Mouse (Mus musculus): ENCODE results near the gene Sox6. TPM values are rescaled to one million over a fixed set of nuclear protein-coding genes. Genes with fewer than 3 reads are reported as not detected.

Gene Sox6
- polyA plus RNA-seq, 1 experiment from 2014 or later = not detected

DNA sequence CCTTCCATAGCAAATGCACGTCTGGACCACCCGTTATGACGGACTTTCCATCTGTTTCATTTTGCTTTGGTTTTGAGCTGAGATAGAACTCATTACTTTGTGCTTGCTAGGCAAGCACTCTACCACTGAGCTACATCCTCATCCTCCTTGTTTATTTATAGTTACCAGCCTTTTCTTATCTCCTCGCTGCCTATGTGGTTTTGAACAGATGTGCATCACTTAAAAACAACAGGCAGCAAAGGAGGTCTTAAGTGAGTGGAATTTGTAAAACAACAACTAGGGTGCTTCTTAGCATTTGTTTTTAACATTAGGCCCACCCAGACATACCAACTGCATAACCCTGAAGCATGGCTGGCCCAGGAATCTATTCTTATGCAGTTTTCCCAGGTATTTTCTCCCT, 86.9 kb downstream of the Sox6 start:
- Histone ChIP-seq H3K36me3 (ENCODE audit: inconsistent target) (no peaks in the 10 kb centered on the region), H3K27ac (no peak overlapping the region), H3K4me3 (ENCODE audit: inconsistent target) (no peak overlapping the region), H3K79me2 (ENCODE audit: inconsistent target) (no peaks in the 10 kb centered on the region)
- 86% methylated on average over 4 of the region's 4 CpGs for WGBS (ENCODE audit: missing documents)

DNA sequence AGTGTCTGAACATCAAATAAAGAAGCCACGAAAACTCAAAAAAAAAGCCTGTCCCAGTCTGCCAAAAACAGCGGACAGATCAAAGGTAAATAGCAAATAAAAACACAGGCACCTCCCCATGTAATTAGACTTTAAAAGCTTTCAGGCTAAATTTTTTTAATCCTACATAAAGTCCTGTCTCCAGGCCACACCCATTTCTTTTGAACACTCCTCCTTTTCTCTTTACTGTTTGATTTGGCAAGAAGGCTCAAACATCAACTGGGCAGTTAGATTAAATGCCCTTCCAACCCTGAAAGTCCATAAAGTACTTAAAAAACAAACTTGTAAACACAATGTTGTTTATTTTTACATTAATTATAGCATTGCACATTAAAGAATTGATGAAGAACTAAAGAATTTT, 90.7 kb downstream of the Sox6 start:
- Histone ChIP-seq H3K36me3 (ENCODE audit: inconsistent target) (no peaks in the 10 kb centered on the region), H3K27ac (no peak overlapping the region), H3K79me2 (ENCODE audit: inconsistent target) (no peaks in the 10 kb centered on the region), H3K4me3 (ENCODE audit: inconsistent target) (no peak overlapping the region)
- 92% methylated on average over 2 of the region's 2 CpGs for WGBS (ENCODE audit: missing documents)

DNA sequence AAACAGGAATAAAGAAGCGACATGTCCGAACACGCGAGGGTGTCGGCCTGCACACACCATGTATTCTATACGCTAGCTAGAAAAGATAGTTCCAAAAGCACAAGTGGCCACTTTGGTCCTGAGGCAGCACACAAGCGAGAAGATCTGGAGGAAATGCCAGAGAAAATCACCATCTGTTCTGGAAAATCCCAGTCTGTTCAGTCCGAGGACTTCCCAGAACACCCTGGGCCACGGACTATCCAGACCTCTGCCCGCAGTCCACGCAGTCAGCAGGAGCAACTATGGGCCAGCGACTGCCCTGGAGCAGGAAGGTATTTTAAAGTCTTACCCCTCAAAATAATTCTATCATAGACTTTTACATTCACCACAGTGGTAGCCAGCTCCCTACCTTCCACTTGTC, 92.0 kb downstream of the Sox6 start:
- Histone ChIP-seq H3K36me3 (ENCODE audit: inconsistent target) (no peaks in the 10 kb centered on the region), H3K27ac (no peak overlapping the region), H3K4me3 (ENCODE audit: inconsistent target) (no peak overlapping the region), H3K79me2 (ENCODE audit: inconsistent target) (no peaks in the 10 kb centered on the region)
- 91% methylated on average over 12 of the region's 12 CpGs for WGBS (ENCODE audit: missing documents)

DNA sequence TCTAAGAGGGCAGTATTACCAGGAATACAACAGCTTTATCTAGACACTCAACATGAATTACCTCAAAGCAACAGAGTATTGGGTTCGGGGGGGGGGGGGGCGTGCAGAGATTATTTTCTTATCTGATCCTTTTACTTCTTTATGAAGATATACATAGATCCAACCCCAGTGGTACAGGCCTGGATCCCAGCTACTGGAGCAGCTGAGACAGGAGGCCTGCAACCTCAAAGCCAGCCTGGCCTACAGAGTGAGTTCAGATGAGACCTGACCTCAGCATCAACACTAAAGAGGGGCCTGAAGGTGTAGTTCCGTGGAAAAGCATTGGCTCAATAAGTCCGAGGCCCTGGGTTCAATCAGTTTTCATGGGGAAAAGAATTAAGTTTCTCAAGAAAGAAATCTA, 93.1 kb downstream of the Sox6 start:
- Histone ChIP-seq H3K79me2 (ENCODE audit: inconsistent target) (no peaks in the 10 kb centered on the region), H3K4me3 (ENCODE audit: inconsistent target) (no peak overlapping the region), H3K27ac (no peak overlapping the region), H3K36me3 (ENCODE audit: inconsistent target) (no peaks in the 10 kb centered on the region)
- 93% methylated on average over 4 of the region's 4 CpGs for WGBS (ENCODE audit: missing documents)

DNA sequence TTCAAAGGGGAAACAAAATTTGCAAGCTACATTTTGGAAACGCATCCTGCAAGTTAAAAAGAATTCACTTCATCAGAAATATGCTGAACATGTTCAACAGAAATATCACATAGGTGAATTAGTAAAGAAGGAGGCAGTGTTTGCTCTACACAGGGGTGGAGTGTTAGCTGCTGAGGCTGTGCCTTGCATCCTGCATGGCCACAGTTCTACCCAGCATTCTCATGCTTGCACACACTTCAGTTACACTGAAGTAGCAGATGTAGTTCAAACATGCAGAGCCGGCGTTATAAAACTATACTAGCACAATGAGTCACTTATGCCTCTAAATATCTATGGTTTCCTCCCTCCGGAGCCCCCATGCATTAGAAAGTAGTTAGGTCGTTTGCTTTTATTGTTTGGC, 94.3 kb downstream of the Sox6 start:
- Histone ChIP-seq H3K27ac (no peak overlapping the region), H3K36me3 (ENCODE audit: inconsistent target) (no peaks in the 10 kb centered on the region), H3K4me3 (ENCODE audit: inconsistent target) (no peak overlapping the region), H3K79me2 (ENCODE audit: inconsistent target) (no peaks in the 10 kb centered on the region)
- WGBS (ENCODE audit: missing documents) = 84% methylated on average over 5 of the region's 5 CpGs

DNA sequence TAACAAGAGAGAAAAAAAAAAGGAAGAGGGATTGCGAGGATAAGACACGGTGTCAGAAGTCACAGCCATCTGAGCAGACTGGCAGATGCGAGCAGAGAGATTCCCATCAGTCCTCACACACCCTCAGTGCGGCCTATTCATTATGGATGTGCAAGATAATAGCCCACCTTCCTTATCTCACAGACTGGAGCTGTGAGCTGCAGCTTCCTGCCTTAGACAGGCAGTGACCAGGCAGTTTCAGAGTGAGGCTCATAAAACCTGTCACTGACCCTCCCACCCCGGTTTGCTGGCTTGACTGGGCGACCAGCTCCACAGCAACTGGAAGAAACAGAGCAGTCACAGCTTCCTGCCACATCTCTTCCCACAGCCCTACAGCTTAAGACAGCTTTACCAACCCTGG, 96.8 kb downstream of the Sox6 start:
- 5% methylated on average over 6 of the region's 6 CpGs for WGBS (ENCODE audit: missing documents)
- Histone ChIP-seq H3K79me2 (ENCODE audit: inconsistent target) (no peaks in the 10 kb centered on the region), H3K4me3 (ENCODE audit: inconsistent target) (no peak overlapping the region), H3K27ac (no peak overlapping the region), H3K36me3 (ENCODE audit: inconsistent target) (no peaks in the 10 kb centered on the region)

DNA sequence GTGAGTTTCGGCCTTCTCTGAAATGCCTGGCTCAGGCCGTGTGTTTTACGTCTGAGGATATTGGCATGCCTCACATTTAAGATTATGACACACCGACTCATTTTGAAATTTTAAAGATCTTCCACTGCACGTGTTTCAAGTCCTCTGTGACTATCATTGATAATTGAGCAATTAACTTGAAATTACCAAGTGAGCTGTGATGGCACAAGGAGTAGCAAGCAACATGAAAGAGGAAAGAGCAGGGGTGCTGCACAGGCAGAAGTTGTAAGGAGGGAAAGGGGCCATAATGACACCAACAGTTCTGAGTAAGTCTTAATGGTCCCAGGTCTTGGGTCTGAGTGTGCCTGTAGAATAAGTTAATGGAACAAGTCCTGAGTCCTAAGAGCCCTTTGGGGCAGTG, 99.3 kb downstream of the Sox6 start:
- Histone ChIP-seq H3K79me2 (ENCODE audit: inconsistent target) (no peaks in the 10 kb centered on the region), H3K27ac (no peak overlapping the region), H3K36me3 (ENCODE audit: inconsistent target) (no peaks in the 10 kb centered on the region), H3K4me3 (ENCODE audit: inconsistent target) (no peak overlapping the region)
- 94% methylated on average over 5 of the region's 5 CpGs for WGBS (ENCODE audit: missing documents)

DNA sequence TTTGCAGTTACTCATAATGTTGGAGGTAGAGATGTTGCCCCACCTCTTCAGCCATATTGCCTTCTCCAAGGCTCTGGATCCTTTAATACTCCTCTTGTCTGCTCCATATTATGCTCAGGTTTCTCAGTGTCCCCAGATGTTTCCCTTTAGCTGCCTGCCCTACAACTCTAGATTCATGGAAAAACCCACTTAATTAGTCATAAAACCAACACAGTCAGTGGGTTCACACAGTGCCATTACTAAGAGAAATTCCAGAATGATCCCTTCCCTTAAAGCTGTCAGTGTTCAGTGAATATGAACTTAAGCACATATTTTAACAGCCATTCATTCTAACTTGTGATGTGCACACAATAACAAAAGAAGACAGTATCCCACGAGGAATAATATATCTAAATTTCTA, 101.7 kb downstream of the Sox6 start:
- H3K79me2 ChIP-seq (ENCODE audit: inconsistent target) = no peaks in the 10 kb centered on the region
- WGBS (ENCODE audit: missing documents) = 100% methylated on average over 1 of the region's 1 CpGs
- no peak overlapping the region for H3K4me3 ChIP-seq (ENCODE audit: inconsistent target)
- no peaks in the 10 kb centered on the region for H3K36me3 ChIP-seq (ENCODE audit: inconsistent target)
- no peak overlapping the region for H3K27ac ChIP-seq

DNA sequence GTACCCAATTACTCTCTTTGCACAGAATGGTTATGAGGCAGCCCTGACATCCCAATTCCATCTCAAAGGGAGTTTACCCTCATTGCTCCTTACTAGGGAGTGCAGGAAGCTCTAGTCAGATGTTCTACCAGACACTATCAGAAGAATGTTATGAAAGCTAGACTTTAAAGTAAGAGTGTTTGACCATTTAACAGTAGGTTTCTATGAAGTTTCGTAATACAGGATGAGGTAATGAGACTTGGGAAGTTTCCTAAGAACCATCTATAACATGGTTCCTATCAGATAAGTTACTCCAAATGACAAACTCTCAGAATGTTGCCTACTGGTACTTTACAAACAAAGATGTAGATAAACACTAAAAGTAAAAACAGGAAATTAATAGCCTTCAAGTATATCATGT, 123.3 kb downstream of the Sox6 start:
- Histone ChIP-seq H3K27ac (no peak overlapping the region), H3K79me2 (ENCODE audit: inconsistent target) (no peaks in the 10 kb centered on the region), H3K4me3 (ENCODE audit: inconsistent target) (no peak overlapping the region), H3K36me3 (ENCODE audit: inconsistent target) (no peaks in the 10 kb centered on the region)
- WGBS (ENCODE audit: missing documents) = 43% methylated on average over 1 of the region's 1 CpGs

DNA sequence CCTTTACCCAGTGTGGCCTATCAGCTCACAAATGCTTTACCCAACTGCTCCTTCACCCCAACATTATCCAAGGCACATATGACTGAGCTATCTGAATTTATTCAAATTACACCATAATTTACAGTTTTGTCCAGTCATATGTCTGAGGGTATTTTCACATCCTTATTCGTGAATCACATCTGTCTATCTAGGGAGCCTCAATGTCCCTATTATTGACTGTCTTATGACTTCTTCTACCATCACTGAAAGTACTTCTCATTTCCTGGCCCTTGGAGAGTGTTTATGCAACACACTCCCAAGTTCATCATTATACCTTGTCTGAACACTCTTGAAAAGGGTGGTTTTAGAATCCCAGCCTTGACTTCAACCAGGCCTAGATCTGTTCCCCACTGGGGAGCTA, 128.3 kb downstream of the Sox6 start:
- H3K4me3 ChIP-seq (ENCODE audit: inconsistent target) = no peak overlapping the region
- no peaks in the 10 kb centered on the region for H3K79me2 ChIP-seq (ENCODE audit: inconsistent target)
- H3K36me3 ChIP-seq (ENCODE audit: inconsistent target) = no peaks in the 10 kb centered on the region
- no peak overlapping the region for H3K27ac ChIP-seq
- 38% methylated on average over 1 of the region's 1 CpGs for WGBS (ENCODE audit: missing documents)

DNA sequence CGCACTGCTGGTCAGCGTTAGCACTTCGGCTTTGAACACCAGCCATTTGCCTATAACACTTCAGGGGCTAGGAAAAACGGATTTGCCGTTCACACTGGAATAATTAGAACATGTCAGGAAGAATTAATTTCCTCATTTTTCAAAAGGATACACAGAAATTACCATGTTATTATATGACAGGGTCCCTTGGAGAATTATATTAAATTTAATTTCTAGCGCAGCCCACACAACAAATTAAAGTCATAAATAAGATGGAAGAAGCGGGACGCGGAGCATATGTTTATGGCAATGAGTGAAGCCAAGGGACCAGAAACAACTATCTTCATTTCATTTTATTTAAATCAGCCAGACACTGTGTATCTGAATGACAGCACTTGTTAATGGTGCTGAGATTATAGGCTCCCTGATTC, 133.8 kb downstream of the Sox6 start:
- H3K36me3 ChIP-seq (ENCODE audit: inconsistent target) = no peaks in the 10 kb centered on the region

DNA sequence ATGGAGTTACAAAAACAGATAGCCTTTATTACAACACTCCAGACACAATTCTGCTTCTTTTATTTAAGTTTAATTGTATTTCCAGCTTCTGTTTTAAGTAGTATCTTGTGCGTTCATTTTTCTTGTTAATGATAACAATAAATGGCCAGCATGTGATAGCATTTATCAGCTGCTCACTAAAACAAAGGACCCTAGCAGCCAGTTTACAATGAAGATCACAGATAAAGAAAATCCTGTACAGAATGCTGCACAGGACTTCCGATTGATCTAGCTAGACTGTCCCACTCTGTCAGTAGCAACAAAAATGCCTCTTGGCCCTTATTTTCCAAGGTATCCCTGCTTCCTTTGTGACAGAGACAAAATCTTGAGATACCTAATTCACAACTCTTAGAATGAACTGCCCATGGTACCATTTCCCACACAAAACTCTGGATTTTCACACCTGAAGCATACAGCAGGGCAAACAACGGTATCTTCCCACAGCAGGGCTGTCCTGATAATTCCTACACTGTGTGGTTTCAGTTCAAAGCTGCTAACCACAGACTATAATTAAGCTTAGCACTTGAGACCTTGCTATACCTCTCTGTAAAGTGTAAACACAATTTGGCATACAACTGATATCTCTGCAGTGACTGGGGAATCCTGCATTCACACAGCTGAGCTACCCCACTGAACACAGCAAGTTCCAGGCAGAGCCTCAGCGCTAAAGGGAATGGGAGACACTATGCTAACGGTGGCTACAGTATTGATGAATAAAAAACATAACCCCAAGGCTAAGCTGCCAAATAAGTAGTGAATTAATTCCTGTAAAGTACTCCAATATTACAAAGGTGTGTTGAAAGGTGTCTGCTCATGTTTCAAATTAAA, 134.4 kb downstream of the Sox6 start:
- 84% methylated on average over 5 of the region's 5 CpGs for WGBS (ENCODE audit: missing documents)
- no peak overlapping the region for H3K4me3 ChIP-seq (ENCODE audit: inconsistent target)
- H3K27ac ChIP-seq = no peak overlapping the region
- H3K79me2 ChIP-seq (ENCODE audit: inconsistent target) = no peaks in the 10 kb centered on the region
- no peaks in the 10 kb centered on the region for H3K36me3 ChIP-seq (ENCODE audit: inconsistent target)

More for the DNA sequence above, 133.8 kb downstream of the Sox6 start:
- Histone ChIP-seq H3K27ac (no peak overlapping the region), H3K4me3 (ENCODE audit: inconsistent target) (no peak overlapping the region), H3K79me2 (ENCODE audit: inconsistent target) (no peaks in the 10 kb centered on the region)
- WGBS (ENCODE audit: missing documents) = 97% methylated on average over 9 of the region's 9 CpGs

DNA sequence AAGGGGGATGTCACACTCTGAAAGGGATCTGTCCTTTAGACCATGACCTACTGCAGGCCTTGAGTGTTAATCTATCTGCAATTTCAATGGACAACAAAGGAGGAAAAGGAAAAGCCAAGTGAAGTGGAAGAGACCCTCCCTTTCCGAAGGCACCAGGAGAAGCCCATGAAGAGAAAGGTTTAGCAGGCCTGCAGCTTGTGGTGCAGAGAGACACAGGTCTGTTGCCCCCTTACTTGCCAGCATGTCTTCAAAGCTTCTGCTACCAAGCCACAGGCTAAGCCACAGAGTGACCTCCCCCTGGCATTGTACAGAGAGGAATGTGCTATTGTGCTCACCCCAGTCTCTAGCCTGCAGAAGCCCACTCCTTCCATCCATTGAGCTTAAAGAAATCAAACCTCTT, 135.2 kb downstream of the Sox6 start:
- no peak overlapping the region for H3K27ac ChIP-seq
- 90% methylated on average over 1 of the region's 1 CpGs for WGBS (ENCODE audit: missing documents)
- no peaks in the 10 kb centered on the region for H3K79me2 ChIP-seq (ENCODE audit: inconsistent target)
- H3K4me3 ChIP-seq (ENCODE audit: inconsistent target) = no peak overlapping the region
- no peaks in the 10 kb centered on the region for H3K36me3 ChIP-seq (ENCODE audit: inconsistent target)

DNA sequence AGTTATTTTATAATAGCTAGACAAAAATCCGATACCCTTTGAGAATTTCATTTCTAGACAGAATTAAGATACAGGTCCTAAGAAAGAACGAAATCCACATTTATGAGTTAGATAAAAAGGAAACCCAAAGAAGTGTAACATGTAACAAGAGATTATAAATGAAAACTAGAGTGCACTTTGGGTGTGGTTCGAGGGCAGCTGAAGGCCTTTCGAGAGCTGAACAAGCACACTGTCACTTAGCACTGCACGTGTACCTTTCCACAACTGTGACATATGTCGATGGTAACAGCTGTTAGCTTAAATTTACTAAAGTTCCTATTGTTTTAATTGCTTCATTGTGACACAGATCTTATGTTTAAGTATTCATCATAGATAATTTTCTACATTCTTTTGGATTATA, 142.8 kb downstream of the Sox6 start:
- H3K36me3 ChIP-seq (ENCODE audit: inconsistent target) = no peaks in the 10 kb centered on the region
- no peak overlapping the region for H3K4me3 ChIP-seq (ENCODE audit: inconsistent target)
- no peak overlapping the region for H3K27ac ChIP-seq
- H3K79me2 ChIP-seq (ENCODE audit: inconsistent target) = no peaks in the 10 kb centered on the region
- WGBS (ENCODE audit: missing documents) = 91% methylated on average over 6 of the region's 6 CpGs

DNA sequence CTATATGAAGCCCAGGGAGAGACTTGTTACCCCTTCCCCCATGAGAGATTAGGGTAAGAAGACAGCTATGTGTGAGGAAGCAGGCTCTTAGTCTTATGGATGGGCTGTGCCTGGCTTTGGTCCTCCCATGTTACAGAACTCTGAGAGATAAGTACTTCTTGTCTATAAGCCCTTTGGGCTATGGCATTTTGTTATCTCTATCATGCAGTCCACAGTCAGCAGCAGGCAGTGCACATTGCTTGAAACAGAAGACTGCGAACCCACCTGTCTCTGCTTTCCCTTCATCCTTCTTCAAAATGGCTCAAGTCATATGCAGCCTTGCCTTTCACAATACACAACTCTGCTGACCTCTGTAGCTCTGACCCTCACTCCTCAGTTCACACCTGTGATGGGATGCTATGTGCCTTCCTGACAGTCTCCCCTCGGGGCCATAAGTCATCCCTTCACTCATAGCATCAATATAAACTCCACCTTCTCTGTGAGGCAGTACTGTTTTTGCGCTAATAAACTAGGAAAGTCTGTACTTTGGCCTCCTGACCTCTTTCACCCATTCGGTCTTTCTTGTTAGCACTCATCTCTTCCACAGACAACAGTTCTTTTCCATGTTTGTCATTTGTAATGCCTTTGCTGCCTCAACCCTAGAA, 143.4 kb downstream of the Sox6 start:
- Histone ChIP-seq H3K36me3 (ENCODE audit: inconsistent target) (no peaks in the 10 kb centered on the region), H3K27ac (no peak overlapping the region), H3K4me3 (ENCODE audit: inconsistent target) (no peak overlapping the region), H3K79me2 (ENCODE audit: inconsistent target) (no peaks in the 10 kb centered on the region)
- WGBS (ENCODE audit: missing documents) = 97% methylated on average over 4 of the region's 4 CpGs
